In the genomic region with DNA sequence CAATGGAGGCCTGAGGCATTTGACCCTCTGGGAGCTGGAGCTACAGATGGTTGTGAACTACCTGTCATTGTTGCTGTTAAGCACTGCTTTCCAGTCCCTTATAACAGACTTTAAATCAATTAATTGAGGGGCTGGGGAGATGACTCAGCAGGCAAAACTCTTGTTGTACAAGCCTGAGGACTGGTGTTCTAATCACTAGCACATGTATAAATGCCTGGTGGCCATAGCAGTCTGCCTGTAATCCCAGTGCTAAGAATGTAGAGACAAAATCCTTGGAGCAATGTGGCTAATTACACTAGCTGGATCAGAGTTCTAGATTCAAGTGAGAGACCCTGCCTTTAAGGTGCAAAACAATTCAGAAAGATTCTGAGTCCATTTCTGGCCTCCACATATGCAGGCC, we compare ENCODE assay signal across 25 mouse cellular contexts.
"Had no signal": no experiment of that assay in that cellular context is flagged by ENCODE, and none has a peak within 500 bp of the region (broad histone marks: within the 10 kb centered on the region; RNA-seq: fewer than 3 reads in every experiment).

No protein-coding gene starts in this region.

- H3K4me3 ChIP-seq: embryonic facial prominence, embryonic 10.5 days; embryonic facial prominence, embryonic 12.5 days; embryonic facial prominence, embryonic 13.5 days; embryonic facial prominence, embryonic 15.5 days; erythroblast, embryonic 14.5 days; forebrain, embryonic 10.5 days; forebrain, embryonic 12.5 days; forebrain, embryonic 13.5 days; forebrain, embryonic 15.5 days; gastrocnemius, adult 2 months; heart, adult 2 months had no signal

- H3K4me1 ChIP-seq: embryonic facial prominence, embryonic 10.5 days; embryonic facial prominence, embryonic 12.5 days; embryonic facial prominence, embryonic 13.5 days; embryonic facial prominence, embryonic 15.5 days; forebrain, embryonic 10.5 days; forebrain, embryonic 12.5 days; forebrain, embryonic 13.5 days; forebrain, embryonic 15.5 days had no signal

- H3K27me3 ChIP-seq: embryonic facial prominence, embryonic 12.5 days; embryonic facial prominence, embryonic 13.5 days; embryonic facial prominence, embryonic 15.5 days; forebrain, embryonic 12.5 days; forebrain, embryonic 13.5 days; forebrain, embryonic 15.5 days had no signal

- DNase-seq: cerebellum, adult 9-11 months; cerebellum, postnatal 10 days; cerebellum, postnatal 14 days; cerebellum, postnatal 25 days; cerebellum, postnatal 36 days; embryo, embryonic 11 days; forebrain, postnatal 0 days; gastrocnemius, adult 2 months; gastrocnemius, postnatal 10 days; gastrocnemius, postnatal 14 days; gastrocnemius, postnatal 25 days; gastrocnemius, postnatal 36 days; heart, adult 18-20 months; heart, adult 2 months had no signal

- ATAC-seq: forebrain, embryonic 13.5 days; forebrain, embryonic 14.5 days; forebrain, embryonic 15.5 days; forebrain, embryonic 16.5 days; forebrain, postnatal 0 days had no signal

- H3K9ac ChIP-seq: embryonic facial prominence, embryonic 12.5 days; embryonic facial prominence, embryonic 13.5 days; embryonic facial prominence, embryonic 15.5 days; forebrain, embryonic 12.5 days; forebrain, embryonic 13.5 days; forebrain, embryonic 15.5 days; forebrain, postnatal 0 days had no signal

- H3K27ac ChIP-seq: embryonic facial prominence, embryonic 10.5 days; embryonic facial prominence, embryonic 12.5 days; embryonic facial prominence, embryonic 13.5 days; embryonic facial prominence, embryonic 15.5 days; forebrain, embryonic 10.5 days; forebrain, embryonic 12.5 days; forebrain, embryonic 13.5 days; forebrain, embryonic 15.5 days; gastrocnemius, adult 2 months; heart, adult 2 months had no signal

- H3K9me3 ChIP-seq: embryonic facial prominence, embryonic 10.5 days; embryonic facial prominence, embryonic 12.5 days; embryonic facial prominence, embryonic 13.5 days; embryonic facial prominence, embryonic 15.5 days; forebrain, embryonic 10.5 days; forebrain, embryonic 12.5 days; forebrain, embryonic 13.5 days; forebrain, embryonic 15.5 days had no signal

- H3K4me2 ChIP-seq: embryonic facial prominence, embryonic 12.5 days; embryonic facial prominence, embryonic 13.5 days; embryonic facial prominence, embryonic 15.5 days; forebrain, embryonic 12.5 days; forebrain, embryonic 13.5 days; forebrain, embryonic 15.5 days had no signal
